In the genomic region with DNA sequence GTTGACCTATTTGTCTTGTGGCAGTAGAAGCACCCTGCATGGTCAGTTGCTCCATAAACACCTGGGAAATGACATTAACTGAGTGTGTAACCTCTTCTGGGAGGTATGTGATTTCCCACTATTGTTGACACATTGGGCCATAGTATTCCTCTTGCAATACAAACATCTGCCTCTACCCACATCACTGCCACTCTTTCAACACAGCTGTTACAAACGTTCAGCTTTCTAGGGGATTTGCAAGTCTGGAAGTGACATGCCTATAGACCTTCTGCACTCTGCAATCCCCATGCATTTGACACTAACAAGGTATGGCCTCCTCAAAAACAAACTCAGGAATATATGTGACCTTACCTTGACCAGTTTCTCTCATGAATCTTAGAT, we compare ENCODE assay signal across 24 mouse cellular contexts.
DNase-seq lines count a peak whose midpoint lies in the region; ATAC-seq and TF ChIP-seq lines count a peak whose summit lies in the region.
"Had no signal": no experiment of that assay in that cellular context is flagged by ENCODE, and none has a peak within 500 bp of the region (broad histone marks: within the 10 kb centered on the region; RNA-seq: fewer than 3 reads in every experiment).

No protein-coding gene starts in this region.

- peak; percentile 24 for DNase-seq in heart, adult 11 months
- DNase-seq in heart, postnatal 36 days: no peak
- DNase-seq in lung, postnatal 0 days (ENCODE audit: low spot score): peak; percentile 24
- no peak for DNase-seq in lung, postnatal 36 days
- DNase-seq in gonadal fat pad, adult 2 months (ENCODE audit: low read depth): peak; percentile 87
- DNase-seq: adrenal gland, adult 8-10 months; adrenal gland, postnatal 14 days; adrenal gland, postnatal 36 days; B cell, adult 2 months; cerebellum, adult 11-12 months; cerebellum, adult 2 months; cerebellum, adult 9-10 months; cerebellum, postnatal 10 days; cerebellum, postnatal 25 days had no signal

- H3K27ac ChIP-seq in lung, postnatal 0 days (ENCODE audit: low read length): no peak overlapping the region
- H3K27ac ChIP-seq in neural tube, embryonic 13.5 days (replicated peaks): no peak overlapping the region
- no peak overlapping the region for H3K27ac ChIP-seq in neural tube, embryonic 15.5 days (replicated peaks)
- H3K27ac ChIP-seq: embryonic facial prominence, embryonic 10.5 days; embryonic facial prominence, embryonic 12.5 days; forebrain, embryonic 13.5 days had no signal

- no peak overlapping the region for H3K9ac ChIP-seq in lung, postnatal 0 days (replicated peaks; ENCODE audit: low read depth)
- no peak overlapping the region for H3K9ac ChIP-seq in neural tube, embryonic 13.5 days
- H3K9ac ChIP-seq in neural tube, embryonic 15.5 days (replicated peaks): no peak overlapping the region
- H3K9ac ChIP-seq: embryonic facial prominence, embryonic 12.5 days; forebrain, embryonic 13.5 days had no signal

- WGBS in lung, postnatal 0 days: 45% methylated on average over 1 of the region's 1 CpGs
- 53% methylated on average over 1 of the region's 1 CpGs for WGBS in neural tube, embryonic 13.5 days
- WGBS in neural tube, embryonic 15.5 days: 37% methylated on average over 1 of the region's 1 CpGs

- H3K36me3 ChIP-seq in lung, postnatal 0 days (ENCODE audit: insufficient read depth, low read length): no peaks in the 10 kb centered on the region
- H3K36me3 ChIP-seq in neural tube, embryonic 13.5 days: no peaks in the 10 kb centered on the region
- no peaks in the 10 kb centered on the region for H3K36me3 ChIP-seq in neural tube, embryonic 15.5 days
- H3K36me3 ChIP-seq: embryonic facial prominence, embryonic 10.5 days; embryonic facial prominence, embryonic 12.5 days; G1E had no signal

- intact Hi-C loops in heart, postnatal 36 days (cut with DNase I): no loop called here

- TF ChIP-seq EP300 in lung, postnatal 0 days (IDR thresholded peaks at IDR 0.05): no peak

- no peak for TF ChIP-seq CTCF in lung, postnatal 0 days (IDR thresholded peaks at IDR 0.05)

- H3K4me2 ChIP-seq in lung, postnatal 0 days (replicated peaks; ENCODE audit: low read depth, low read length): no peak overlapping the region
- no peak overlapping the region for H3K4me2 ChIP-seq in neural tube, embryonic 13.5 days
- H3K4me2 ChIP-seq in neural tube, embryonic 15.5 days: no peak overlapping the region
- H3K4me2 ChIP-seq: embryonic facial prominence, embryonic 12.5 days; forebrain, embryonic 13.5 days had no signal

- no peaks in the 10 kb centered on the region for H3K27me3 ChIP-seq in lung, postnatal 0 days (replicated peaks; ENCODE audit: insufficient read depth, low read length)
- no peaks in the 10 kb centered on the region for H3K27me3 ChIP-seq in neural tube, embryonic 13.5 days
- no peaks in the 10 kb centered on the region for H3K27me3 ChIP-seq in neural tube, embryonic 15.5 days (replicated peaks)
- H3K27me3 ChIP-seq: CH12.LX; embryonic facial prominence, embryonic 12.5 days; forebrain, embryonic 13.5 days; Patski had no signal

- H3K4me3 ChIP-seq in lung, postnatal 0 days (ENCODE audit: low read depth, low read length): no peak overlapping the region
- no peak overlapping the region for H3K4me3 ChIP-seq in neural tube, embryonic 13.5 days
- no peak overlapping the region for H3K4me3 ChIP-seq in neural tube, embryonic 15.5 days (replicated peaks)
- H3K4me3 ChIP-seq: embryonic facial prominence, embryonic 10.5 days; embryonic facial prominence, embryonic 12.5 days; forebrain, embryonic 13.5 days had no signal

- peak; percentile 49 for ATAC-seq in lung, postnatal 0 days
- ATAC-seq in neural tube, embryonic 13.5 days (ENCODE audit: low read depth): peak; percentile 53; the same call in 1 of the 2 replicates
- no peak for ATAC-seq in neural tube, embryonic 15.5 days (ENCODE audit: low FRiP score)
- ATAC-seq: activated CD4-positive, CD25-positive, alpha-beta regulatory T cell, adult 4 months; CD4-positive, CD25-positive, alpha-beta regulatory T cell, adult 4 months; forebrain, embryonic 13.5 days; Patski had no signal

- 0 out of 2 replicates have a peak, but pooled peaks cover 3% of the 10 kb centered on the region for H3K4me1 ChIP-seq in lung, postnatal 0 days (ENCODE audit: insufficient read depth, low read depth, low read length)
- 0 out of 2 replicates have a peak, but pooled peaks cover 3% of the 10 kb centered on the region for H3K4me1 ChIP-seq in neural tube, embryonic 13.5 days (replicated peaks)
- no peaks in the 10 kb centered on the region for H3K4me1 ChIP-seq in neural tube, embryonic 15.5 days
- H3K4me1 ChIP-seq: embryonic facial prominence, embryonic 10.5 days; embryonic facial prominence, embryonic 12.5 days; forebrain, embryonic 13.5 days had no signal

- no peaks in the 10 kb centered on the region for H3K9me3 ChIP-seq in lung, postnatal 0 days (ENCODE audit: low read length)
- H3K9me3 ChIP-seq in neural tube, embryonic 13.5 days: no peaks in the 10 kb centered on the region
- no peaks in the 10 kb centered on the region for H3K9me3 ChIP-seq in neural tube, embryonic 15.5 days (replicated peaks)
- H3K9me3 ChIP-seq: embryonic facial prominence, embryonic 10.5 days; embryonic facial prominence, embryonic 12.5 days; forebrain, embryonic 13.5 days; G1E had no signal

Comparison
In these comparisons a context has a peak if more than half of its experiments do, and no peak if none do; other contexts are left out.
1. DNase-seq: peak in heart, adult 11 months (single experiment), lung, postnatal 0 days (single experiment) and gonadal fat pad, adult 2 months (single experiment); none in heart, postnatal 36 days (0 of 2) and lung, postnatal 36 days (single experiment).